Mouse (Mus musculus): ENCODE data around the gene Plcxd3.
"Not testable (repeated sequence)": the region's sequence is repeated elsewhere in the genome, so short reads cannot be mapped to it uniquely, and the experiment has no call there.

Plcxd3 gene

DNA sequence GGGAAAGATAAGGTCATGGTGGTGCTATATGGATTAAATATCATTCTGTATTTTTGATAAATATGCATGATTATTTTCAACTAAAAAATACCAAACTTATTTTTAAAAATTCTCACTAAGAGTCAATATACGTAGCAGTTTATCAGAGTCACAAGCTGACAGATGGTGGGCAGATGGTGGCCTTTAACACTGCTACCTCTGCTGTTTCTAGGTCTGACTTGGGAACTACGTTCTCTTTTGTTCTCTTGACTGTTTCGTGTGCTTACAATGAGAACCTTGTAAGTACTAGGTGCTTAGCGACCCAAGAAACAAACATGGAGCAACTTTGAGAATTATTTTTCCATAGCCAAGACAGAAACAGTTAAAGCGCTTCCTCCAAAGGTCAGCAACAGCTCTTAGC, 183.8 kb downstream of the Plcxd3 start:
- DNase-seq (ENCODE audit: low read depth, low spot score) = no peak

DNA sequence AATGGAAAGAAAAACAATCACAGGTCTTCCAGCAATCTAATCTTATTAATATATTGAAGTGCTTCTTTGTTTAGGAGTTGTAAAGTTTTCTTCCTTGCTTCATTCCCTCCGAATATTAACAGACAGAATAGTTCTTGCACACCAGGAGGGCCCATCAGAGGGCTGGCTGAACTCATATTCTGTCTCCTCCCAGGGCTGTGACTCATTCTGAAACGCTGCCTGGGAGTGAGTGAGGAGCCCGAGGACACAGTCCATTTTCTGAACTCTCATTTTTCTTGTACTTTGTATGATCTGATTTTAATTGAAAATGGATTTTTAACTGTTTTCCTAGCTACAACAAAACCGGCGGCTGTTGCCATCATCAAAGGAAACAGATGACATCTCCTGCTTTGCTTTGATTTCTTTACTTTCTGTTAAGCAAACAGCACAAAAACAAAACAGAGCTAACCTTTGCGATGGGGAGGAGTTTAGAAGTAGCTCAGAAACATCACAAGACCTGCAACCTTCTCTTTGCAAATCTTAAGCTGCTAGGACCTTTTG, 186.2 kb downstream of the Plcxd3 start:
- no peak for DNase-seq (ENCODE audit: low read depth, low spot score)

DNA sequence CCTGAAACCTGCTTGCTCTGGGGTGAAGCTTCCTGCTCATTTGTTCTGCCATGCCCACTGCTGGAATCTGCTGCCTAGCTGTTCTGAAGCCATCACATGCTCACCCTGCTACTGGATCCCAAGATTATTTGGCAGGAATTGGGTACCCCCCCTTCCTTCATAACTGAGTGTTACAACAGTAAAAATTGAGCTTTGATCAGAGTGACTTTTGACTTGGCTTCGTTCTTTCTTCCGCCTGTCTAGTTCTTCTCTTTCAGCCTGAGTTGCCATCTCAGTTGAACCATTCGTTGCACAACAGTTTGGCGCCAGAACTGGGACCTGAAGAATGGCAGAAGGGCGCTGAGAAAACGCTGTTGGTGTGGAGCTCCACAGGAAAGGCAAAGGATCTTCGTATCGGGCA, 220.2 kb downstream of the Plcxd3 start:
- DNase-seq (ENCODE audit: low read depth, low spot score) = not testable (repeated sequence)

DNA sequence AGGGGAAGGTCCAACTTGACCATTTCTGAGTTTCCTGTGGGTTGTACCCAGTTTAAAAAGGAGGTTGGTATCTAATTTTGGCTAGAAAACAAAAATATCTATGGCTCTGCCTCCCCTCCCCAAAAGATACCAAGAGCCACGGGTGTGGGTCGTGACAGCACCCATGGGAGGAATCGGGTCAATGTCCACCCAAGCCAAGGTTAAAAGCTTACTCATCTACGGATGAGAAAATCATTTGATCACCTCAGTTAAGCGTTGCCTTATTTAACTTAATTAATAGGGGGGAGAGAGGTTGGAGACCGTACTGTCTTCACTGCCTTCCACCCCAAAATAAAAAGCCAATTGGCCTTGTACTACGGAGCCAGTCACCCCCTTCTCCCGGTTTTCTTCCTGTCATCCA, 223.4 kb downstream of the Plcxd3 start:
- not testable (repeated sequence) for DNase-seq (ENCODE audit: low read depth, low spot score)

DNA sequence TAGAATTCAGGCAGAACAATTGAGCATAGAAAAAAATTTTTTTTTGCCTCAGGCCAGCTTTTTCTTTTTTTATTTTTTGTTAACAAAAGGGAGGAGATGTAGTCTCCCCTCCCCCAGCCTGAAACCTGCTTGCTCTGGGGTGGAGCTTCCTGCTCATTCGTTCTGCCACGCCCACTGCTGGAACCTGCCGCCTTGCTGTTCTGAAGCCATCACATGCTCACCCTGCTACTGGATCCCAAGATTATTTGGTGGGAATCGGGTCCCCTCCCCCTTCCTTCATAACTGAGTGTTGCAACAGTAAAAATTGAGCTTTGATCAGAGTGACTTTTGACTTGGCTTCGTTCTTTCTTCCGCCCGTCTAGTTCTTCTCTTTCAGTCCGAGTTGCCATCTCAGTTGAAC, 224.0 kb downstream of the Plcxd3 start:
- DNase-seq (ENCODE audit: low read depth, low spot score) = not testable (repeated sequence)

DNA sequence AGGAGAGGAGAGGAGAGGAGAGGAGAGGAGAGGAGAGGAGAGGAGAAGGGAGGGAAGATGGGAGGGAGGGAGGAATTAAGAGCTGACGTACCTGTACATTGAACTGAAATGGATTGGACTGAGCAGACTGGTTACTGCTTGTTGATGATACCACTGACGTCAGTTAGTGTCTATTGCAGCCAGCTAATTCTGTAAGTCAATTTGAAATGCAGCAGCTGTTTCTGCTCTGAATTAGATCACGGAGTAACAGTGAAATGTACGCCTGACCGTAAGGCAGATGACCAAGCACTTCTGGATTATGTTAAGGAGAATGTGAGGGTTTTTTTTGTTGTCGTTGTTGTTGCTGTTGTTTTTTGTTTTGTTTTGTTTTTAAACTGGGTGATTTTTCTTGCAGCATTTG, 230.3 kb downstream of the Plcxd3 start:
- DNase-seq (ENCODE audit: low read depth, low spot score) = no peak

All from c-Kit-negative CD71-positive TER-119-positive erythroid progenitor cells, embryonic 14.5 days (primary cell).